Mouse (Mus musculus) stomach, embryonic 14.5 days (tissue): ENCODE measurements around the gene Fam180a. TPM values are rescaled to one million over a fixed set of nuclear protein-coding genes. Genes with fewer than 3 reads are reported as not detected.
A peak's percentile ranks its signal among the peaks of the same experiment; 100 is the strongest.
"Not testable (repeated sequence)": the region's sequence is repeated elsewhere in the genome, so short reads cannot be mapped to it uniquely, and the experiment has no call there.

ENCODE experiments used
- ATAC-seq: fragments of 200-750 bp; cut with Nextera tagmentation; 2 replicates; pipeline ENCODE4 v1.8.0; 2017; ENCODE audit warnings: low read depth, moderate TSS enrichment; ENCODE audit not compliant: insufficient number of reproducible peaks, insufficient read depth, low FRiP score
- H3K27ac ChIP-seq: fragments of 300-500 bp; sonication (generic); 2 replicates; pipeline ENCODE4 v1.5.1; 2014; ENCODE audit warnings: mild to moderate bottlenecking, low read length, moderate library complexity, mixed read lengths
- H3K27me3 ChIP-seq: fragments of 300-500 bp; sonication (generic); 2 replicates; pipeline ENCODE4 v1.6.1; 2014; ENCODE audit warnings: low read length, control low read depth, mixed read lengths; ENCODE audit not compliant: control insufficient read depth, insufficient read depth
- H3K36me3 ChIP-seq: fragments of 300-500 bp; sonication (generic); 2 replicates; pipeline ENCODE4 v1.6.1; 2014; ENCODE audit warnings: mild to moderate bottlenecking, control low read depth, low read length, moderate library complexity, mixed read lengths; ENCODE audit not compliant: control insufficient read depth, insufficient read depth
- H3K4me1 ChIP-seq: fragments of 300-500 bp; sonication (generic); 2 replicates; pipeline ENCODE4 v1.6.1; 2014; ENCODE audit warnings: low read length, control low read depth, mixed read lengths; ENCODE audit not compliant: control insufficient read depth, insufficient read depth
- H3K4me2 ChIP-seq: fragments of 300-500 bp; sonication (generic); replicated peaks from 2 replicates; pipeline ENCODE4 v1.6.1; 2014; ENCODE audit warnings: low read depth, low read length, control low read depth
- H3K4me3 ChIP-seq: fragments of 300-500 bp; sonication (generic); 2 replicates; pipeline ENCODE4 v1.5.1; 2014; ENCODE audit warnings: low read depth, low read length, control low read depth
- H3K9ac ChIP-seq: fragments of 300-500 bp; sonication (generic); replicated peaks from 2 replicates; pipeline ENCODE4 v1.6.1; 2014; ENCODE audit warnings: low read depth, mild to moderate bottlenecking, control low read depth, low read length, moderate library complexity, mixed read lengths
- H3K9me3 ChIP-seq: fragments of 300-500 bp; sonication (generic); 2 replicates; pipeline ENCODE4 v1.6.1; 2016; ENCODE audit warnings: low read depth, low read length, control low read depth; ENCODE audit not compliant: control insufficient read depth
- WGBS: fragments of 180-500 bp; shearing (Covaris S2); extraction: QIAGEN DNeasy Blood & Tissue Kit; methylation state at CpG from one replicate; pipeline ENCODE4 v1.1.7; 2014; 5-methylcytosine and 5-hydroxymethylcytosine counted together
- polyA plus RNA-seq: library from polyadenylated mRNA; unstranded; fragments of >200 nt; fragmentation: Nextera tagmentation; extraction: Ambion mirVana; gene quantifications from 2 replicates; pipeline ENCODE4 v1.2.1, GENCODE M21; 2014

The Fam180a gene
- polyA plus RNA-seq: 2.7 and 2.9 TPM in 2 replicates

DNA sequence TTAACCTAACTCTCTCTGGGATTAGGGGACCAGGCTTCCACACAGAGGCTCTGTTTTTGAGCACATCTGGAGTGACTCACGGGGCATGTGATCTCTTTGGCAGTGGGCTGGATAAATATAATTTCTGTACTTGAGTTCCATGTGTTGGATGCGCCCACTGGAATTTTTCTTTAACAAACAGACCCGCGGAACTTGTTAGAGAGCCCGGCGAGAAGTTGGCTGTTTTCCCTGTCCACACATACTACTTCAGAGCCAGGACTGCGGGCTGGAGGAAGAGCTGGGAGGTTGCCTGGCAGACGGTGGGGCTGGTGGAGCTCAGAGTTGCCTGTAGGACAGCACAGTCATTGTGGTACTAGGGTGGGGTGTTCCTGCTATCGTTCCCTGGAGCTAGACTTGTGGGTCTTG, at the start of gene Fam180a:
Fam180a (minus strand) TSS at position 31 of the 405 bp plus-strand sequence.
- Histone ChIP-seq H3K9ac (no peak within 1 kb of the TSS), H3K9me3 (no peaks in the 10 kb centered on the region), H3K27me3 (no peaks in the 10 kb centered on the region), H3K36me3 (no peaks in the 10 kb centered on the region), H3K27ac (no peak within 1 kb of the TSS; the same call in 1 of the 2 replicates), H3K4me1 (no peaks in the 10 kb centered on the region), H3K4me3 (no peak within 1 kb of the TSS), H3K4me2 (no peak within 1 kb of the TSS)
- ATAC-seq: 0 out of 2 replicates have a peak, but pooled peaks have one; percentile 10
- 40% methylated on average over 9 of the region's 9 CpGs for WGBS

DNA sequence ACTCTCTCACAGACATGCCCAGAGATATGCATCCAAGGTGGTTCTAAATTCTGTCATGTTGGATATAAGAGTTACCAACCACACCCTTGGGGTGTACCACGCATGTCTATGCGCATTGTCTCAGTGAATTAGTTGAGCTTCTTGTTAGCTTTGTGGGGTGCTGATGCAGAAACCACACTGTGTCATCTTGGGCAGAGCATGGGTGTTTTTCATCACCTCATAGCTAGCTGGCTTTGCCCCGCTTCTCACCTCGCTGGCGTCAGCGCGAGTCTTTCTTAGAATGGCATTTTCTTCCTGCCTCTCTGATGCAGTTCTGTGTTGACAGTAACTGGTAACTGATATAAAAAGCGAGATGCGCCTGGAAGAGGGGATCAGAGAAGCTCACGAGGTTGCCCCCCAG, 48.1 kb upstream of the Fam180a start:
- Histone ChIP-seq H3K4me3 (no peak overlapping the region), H3K27ac (no peak overlapping the region), H3K9me3 (no peaks in the 10 kb centered on the region), H3K4me1 (no peaks in the 10 kb centered on the region), H3K9ac (no peak overlapping the region), H3K27me3 (no peaks in the 10 kb centered on the region), H3K4me2 (no peak overlapping the region), H3K36me3 (no peaks in the 10 kb centered on the region)
- ATAC-seq: no peak
- WGBS: 91% methylated on average over 10 of the region's 10 CpGs

DNA sequence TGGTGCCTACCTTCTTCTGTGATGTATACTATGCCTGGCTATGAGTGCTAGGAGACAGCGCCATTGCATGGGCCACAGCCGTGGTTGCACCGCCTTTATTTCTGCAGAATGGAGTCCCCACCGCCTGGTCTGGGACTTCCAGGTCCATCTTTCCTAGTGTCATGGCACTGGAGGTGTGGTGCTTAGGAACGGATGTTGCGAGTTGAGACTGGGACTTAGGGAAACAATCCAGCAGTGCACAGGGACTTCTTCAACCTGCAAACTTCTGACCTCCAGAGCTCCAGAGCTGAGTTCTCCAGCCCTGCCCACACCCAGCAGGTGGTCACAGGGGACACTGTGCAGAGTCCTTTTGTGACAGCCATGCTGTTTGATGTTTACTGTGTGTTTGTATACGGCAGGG, 44.4 kb upstream of the Fam180a start:
- Histone ChIP-seq H3K9me3 (no peaks in the 10 kb centered on the region), H3K36me3 (no peaks in the 10 kb centered on the region), H3K9ac (no peak overlapping the region), H3K4me3 (no peak overlapping the region), H3K4me1 (no peaks in the 10 kb centered on the region), H3K27ac (no peak overlapping the region), H3K4me2 (no peak overlapping the region), H3K27me3 (no peaks in the 10 kb centered on the region)
- ATAC-seq: no peak
- WGBS: 87% methylated on average over 7 of the region's 7 CpGs

DNA sequence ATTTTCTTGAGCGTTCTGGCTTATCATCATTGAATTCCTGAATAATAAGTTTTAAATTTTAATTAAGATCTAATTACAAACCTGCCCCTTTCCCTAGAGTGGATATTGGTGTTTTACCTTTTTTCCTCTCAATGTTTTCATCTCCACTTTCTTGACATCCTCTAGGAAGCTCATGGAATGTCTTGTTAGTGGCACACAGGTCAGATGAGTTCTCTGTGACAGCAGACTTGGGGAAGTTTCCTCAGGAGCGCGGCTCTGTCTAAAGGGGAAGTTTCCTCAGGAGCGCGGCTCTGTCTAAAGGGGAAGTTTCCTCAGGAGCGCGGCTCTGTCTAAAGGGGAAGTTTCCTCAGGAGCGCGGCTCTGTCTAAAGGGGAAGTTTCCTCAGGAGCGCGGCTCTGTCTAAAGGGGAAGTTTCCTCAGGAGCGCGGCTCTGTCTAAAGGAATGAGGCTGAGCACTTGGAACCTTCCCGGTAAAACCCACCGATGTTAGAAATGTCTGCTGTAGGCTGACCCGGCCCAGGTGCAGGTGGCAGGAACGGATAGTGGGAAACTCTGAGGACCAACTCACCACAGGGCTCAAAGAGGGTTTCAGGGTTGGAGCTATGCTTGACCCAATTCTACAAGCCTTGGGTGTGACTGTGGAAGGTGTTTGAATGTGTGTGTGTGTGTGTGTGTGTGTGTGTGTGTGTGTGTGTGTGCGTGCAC, 43.8 kb upstream of the Fam180a start:
- not testable (repeated sequence) for H3K9ac ChIP-seq, H3K27ac ChIP-seq, ATAC-seq, H3K9me3 ChIP-seq, H3K4me3 ChIP-seq, H3K4me2 ChIP-seq, H3K4me1 ChIP-seq, H3K36me3 ChIP-seq, H3K27me3 ChIP-seq
- WGBS: 91% methylated on average over 14 of the region's 18 CpGs

DNA sequence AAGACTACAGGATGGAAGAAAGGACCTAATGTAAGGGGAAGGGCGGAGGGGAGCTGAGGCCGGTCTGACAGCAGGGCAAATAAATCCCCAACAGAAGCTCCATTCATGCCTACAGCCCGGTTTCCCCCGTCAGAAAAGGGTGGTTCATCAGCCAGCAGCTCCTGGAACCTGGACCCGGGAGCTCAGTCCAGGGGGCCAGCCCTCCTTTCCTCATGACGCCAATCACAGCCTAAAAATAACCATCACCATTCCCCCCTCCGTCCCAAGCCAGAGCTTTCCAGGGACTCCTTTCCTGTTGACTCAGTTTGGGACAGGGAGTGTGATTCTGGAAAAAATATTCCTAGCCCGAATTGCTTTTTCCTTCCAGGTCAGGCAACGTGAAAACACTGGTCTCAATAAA, 36.7 kb upstream of the Fam180a start:
- Histone ChIP-seq H3K4me1 (no peaks in the 10 kb centered on the region), H3K27me3 (no peaks in the 10 kb centered on the region), H3K4me2 (no peak overlapping the region), H3K27ac (no peak overlapping the region), H3K9ac (no peak overlapping the region), H3K36me3 (no peaks in the 10 kb centered on the region), H3K9me3 (no peaks in the 10 kb centered on the region), H3K4me3 (no peak overlapping the region)
- 60% methylated on average over 9 of the region's 9 CpGs for WGBS
- no peak for ATAC-seq

DNA sequence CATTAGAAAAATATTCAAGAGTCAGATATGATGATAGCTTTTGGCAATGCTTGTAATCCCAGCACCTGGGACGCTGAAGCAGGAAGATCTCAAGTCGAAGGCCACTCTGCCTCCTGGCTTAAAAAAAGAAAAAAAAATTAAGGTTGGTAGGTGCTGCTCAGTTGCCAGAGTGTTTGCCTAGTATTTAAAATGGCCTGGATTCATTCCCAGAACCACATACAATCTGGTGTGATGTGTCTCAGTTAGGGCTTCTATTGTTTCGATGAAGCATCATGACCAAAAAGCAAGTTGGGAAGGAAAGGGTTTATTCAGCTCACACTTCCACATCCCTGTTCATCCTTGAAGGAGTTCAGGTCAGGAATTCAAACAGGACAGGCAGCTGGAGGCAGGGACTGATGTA, 29.4 kb upstream of the Fam180a start:
- Histone ChIP-seq H3K27me3 (no peaks in the 10 kb centered on the region), H3K4me1 (peaks cover 14% of the 10 kb centered on the region), H3K4me3 (no peak overlapping the region), H3K27ac (no peak overlapping the region), H3K4me2 (no peak overlapping the region), H3K9me3 (no peaks in the 10 kb centered on the region), H3K9ac (no peak overlapping the region), H3K36me3 (no peaks in the 10 kb centered on the region)
- ATAC-seq: no peak
- WGBS: 94% methylated on average over 3 of the region's 3 CpGs

DNA sequence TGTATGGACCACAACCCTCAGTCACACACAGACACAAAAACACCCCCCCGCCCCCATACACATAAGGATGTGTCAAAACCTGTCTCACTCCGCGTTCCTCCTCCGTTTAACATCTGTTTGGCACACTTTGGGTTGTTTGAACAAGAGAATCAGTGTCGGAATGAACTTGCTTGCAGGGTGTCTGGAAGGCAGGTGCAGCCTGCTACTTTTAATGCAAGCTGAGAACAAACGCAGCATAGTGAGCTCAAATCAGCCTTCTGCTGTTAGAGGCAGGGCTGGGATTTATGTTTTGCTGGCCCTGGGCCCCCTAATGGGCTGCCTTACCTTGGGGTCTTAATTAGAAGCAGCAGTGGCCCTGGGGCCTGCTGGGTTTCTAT, 28.7 kb upstream of the Fam180a start:
- H3K4me1 ChIP-seq: peaks cover 14% of the 10 kb centered on the region
- no peak overlapping the region for H3K9ac ChIP-seq
- no peaks in the 10 kb centered on the region for H3K9me3 ChIP-seq
- no peaks in the 10 kb centered on the region for H3K27me3 ChIP-seq
- H3K36me3 ChIP-seq: no peaks in the 10 kb centered on the region
- no peak for ATAC-seq
- H3K4me3 ChIP-seq: no peak overlapping the region
- H3K4me2 ChIP-seq: no peak overlapping the region
- H3K27ac ChIP-seq: no peak overlapping the region
- 21% methylated on average over 6 of the region's 6 CpGs for WGBS

DNA sequence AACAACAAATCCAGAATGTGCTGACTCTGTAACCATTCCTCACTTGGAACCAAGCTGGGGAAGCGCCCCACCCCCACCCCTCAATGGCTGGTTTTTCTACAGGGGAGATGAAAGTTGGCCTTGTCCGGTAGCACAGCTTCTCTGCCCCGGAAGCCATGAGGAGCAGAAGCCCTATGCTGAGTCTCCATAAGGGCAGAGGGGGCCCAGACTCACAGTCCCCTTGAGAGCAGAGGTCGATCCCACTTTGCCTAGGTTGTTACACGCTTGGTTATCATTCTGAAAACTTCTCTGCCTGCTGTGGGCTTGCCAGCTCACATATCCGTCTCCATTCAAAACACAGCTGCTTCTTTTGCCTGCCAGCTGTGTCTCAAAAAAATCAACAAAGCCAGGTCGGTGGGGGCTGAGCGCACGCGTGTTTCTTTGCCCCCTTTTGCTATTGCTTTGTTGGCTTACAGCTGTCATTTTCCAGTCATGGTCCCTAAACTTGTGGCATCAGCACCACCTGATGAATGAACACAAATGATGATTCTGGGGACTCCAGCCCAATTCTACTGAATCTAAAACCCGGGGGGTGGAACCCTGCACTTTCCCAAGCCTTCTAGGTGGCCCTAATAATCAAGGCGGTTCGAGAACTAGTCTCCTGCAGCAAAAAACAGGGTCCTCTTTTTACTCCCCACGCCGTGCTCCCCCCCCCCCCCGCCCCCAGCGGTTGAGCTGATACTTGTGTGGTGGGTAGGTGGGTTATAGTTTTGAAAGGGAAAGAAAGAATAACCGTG, 28.1 kb upstream of the Fam180a start:
- Histone ChIP-seq H3K27ac (no peak overlapping the region), H3K27me3 (no peaks in the 10 kb centered on the region), H3K36me3 (no peaks in the 10 kb centered on the region), H3K4me3 (no peak overlapping the region), H3K4me1 (peaks cover 14% of the 10 kb centered on the region), H3K4me2 (no peak overlapping the region; the same call in 1 of the 2 replicates), H3K9ac (no peak overlapping the region), H3K9me3 (no peaks in the 10 kb centered on the region)
- WGBS: 23% methylated on average over 17 of the region's 18 CpGs
- no peak for ATAC-seq
